Mouse (Mus musculus) myocyte (in vitro differentiated cells): ENCODE results near the gene Tmem211.

Experiments used
- E2F4 ChIP-seq: IDR thresholded peaks from one replicate; pipeline ENCODE4 v1.6.1; 2011; ENCODE audit warnings: mild to moderate bottlenecking, control low read depth, moderate library complexity; ENCODE audit not compliant: insufficient read depth
- POLR2A ChIP-seq: IDR thresholded peaks from one replicate; pipeline ENCODE4 v1.6.1; 2011; ENCODE audit warnings: low read depth, mild to moderate bottlenecking, control low read depth, moderate library complexity; ENCODE audit not compliant: insufficient read length
- POLR2AphosphoS2 ChIP-seq: IDR thresholded peaks from one replicate; pipeline ENCODE4 v1.6.1; 2011; ENCODE audit warnings: low read depth, control low read depth; ENCODE audit not compliant: insufficient read length
- TCF3 ChIP-seq: IDR thresholded peaks from one replicate; pipeline ENCODE4 v1.6.1; 2011; ENCODE audit warnings: low read depth, control low read depth; ENCODE audit not compliant: insufficient read length

DNA sequence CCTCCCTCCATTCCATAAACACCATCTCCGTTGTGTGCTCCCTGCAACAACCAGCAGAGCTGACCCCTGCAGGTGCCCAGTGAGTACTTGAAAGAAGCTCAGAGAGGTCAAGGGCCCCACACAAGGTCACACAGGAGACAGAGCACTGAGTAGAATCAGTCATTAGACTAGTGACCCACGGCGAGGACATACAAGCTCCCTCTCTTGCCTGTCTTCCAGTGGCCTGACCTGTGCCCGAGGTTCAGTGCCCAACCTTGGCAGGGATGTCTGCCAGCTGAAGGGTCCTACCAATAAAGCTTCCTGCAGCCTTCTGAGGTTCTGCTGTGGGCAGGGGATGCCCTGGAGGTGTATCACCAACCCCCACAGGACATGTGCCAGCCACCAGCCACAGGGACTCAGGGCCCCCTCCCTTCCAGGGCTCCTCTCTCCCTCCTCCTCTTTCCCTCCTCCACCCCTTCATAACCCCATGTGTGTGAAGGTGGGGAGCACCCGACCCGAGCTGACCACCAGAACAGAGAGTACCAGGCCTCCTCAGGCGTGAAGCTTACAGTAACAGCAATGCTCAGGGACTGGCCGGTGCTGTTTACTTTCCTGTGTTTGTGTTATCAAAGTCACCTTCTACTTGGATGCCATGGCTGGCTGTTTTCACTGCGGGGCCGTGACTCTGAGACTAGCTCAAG, 14.4 kb upstream of the Tmem211 start:
- no peak for TF ChIP-seq POLR2A
- TF ChIP-seq POLR2AphosphoS2, result no peak
- TF ChIP-seq TCF3, result no peak
- TF ChIP-seq E2F4, result no peak
